Mouse (Mus musculus): ENCODE data around the gene Camk1d.

- TF ChIP-seq CTCF (IDR thresholded peaks at IDR 0.05; ENCODE audit: borderline replicate concordance, insufficient read depth, low read depth, low read length): no peak
- TF ChIP-seq POLR2A (IDR thresholded peaks at IDR 0.05; ENCODE audit: borderline replicate concordance, insufficient read depth, low read length): no peak
These were observed 100.0 kb downstream of the Camk1d start for GRCm38 (mm10) chr2:5614308-5614705.
